Mouse (Mus musculus) myocyte (in vitro differentiated cells): ENCODE results near the gene Inhbc.

Experiments
- CEBPB ChIP-seq: IDR thresholded peaks from 2 replicates; pipeline ENCODE4 v1.6.1; 2011; ENCODE audit warnings: mild to moderate bottlenecking, moderate library complexity; ENCODE audit not compliant: poor library complexity, insufficient read depth, severe bottlenecking
- MAX ChIP-seq: IDR thresholded peaks from one replicate; pipeline ENCODE4 v1.6.1; 2011; ENCODE audit warnings: low read depth, mild to moderate bottlenecking, control low read depth
- POLR2A ChIP-seq: IDR thresholded peaks from one replicate; pipeline ENCODE4 v1.6.1; 2011; ENCODE audit warnings: low read depth, mild to moderate bottlenecking, control low read depth, moderate library complexity; ENCODE audit not compliant: insufficient read length
- POLR2AphosphoS2 ChIP-seq: IDR thresholded peaks from one replicate; pipeline ENCODE4 v1.6.1; 2011; ENCODE audit warnings: low read depth, control low read depth; ENCODE audit not compliant: insufficient read length
- SRF ChIP-seq: IDR thresholded peaks from one replicate; pipeline ENCODE4 v1.6.1; 2011; ENCODE audit warnings: low read depth; ENCODE audit not compliant: control insufficient read depth, insufficient read length
- TCF3 ChIP-seq: IDR thresholded peaks from one replicate; pipeline ENCODE4 v1.6.1; 2011; ENCODE audit warnings: low read depth, control low read depth; ENCODE audit not compliant: insufficient read length

DNA sequence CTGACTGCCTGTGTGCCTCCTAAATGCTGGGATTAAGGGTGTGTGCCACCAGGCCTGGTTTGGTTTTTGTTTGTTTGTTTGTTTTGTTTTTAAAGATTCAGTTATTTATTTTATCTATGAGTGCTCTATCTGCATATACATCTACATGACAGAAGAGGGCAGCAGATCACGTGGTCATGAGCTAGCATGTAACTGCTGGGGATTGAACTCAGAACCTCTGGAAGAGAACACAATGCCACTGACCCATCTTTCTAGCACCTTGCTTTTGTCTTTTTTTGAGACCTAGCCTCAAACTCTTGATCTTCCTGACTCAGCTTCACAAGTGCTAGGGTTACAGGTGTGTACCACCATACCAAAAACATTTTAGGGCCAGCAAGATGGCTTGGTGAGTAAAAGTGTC, 35.0 kb downstream of the Inhbc start:
- TF ChIP-seq TCF3, result no peak
- no peak for TF ChIP-seq POLR2A
- TF ChIP-seq MAX, result no peak
- no peak for TF ChIP-seq CEBPB
- no peak for TF ChIP-seq POLR2AphosphoS2
- TF ChIP-seq SRF, result no peak
